In genomic region chr13:3610795-3611438, GRCm38 (mm10) we compare ENCODE assay signal across 1 mouse cellular context.
TF ChIP-seq lines count a peak whose summit lies in the region.

Gene Fam208b (minus strand): TSS chr13:3611108.

TF ChIP-seq in CH12.LX, 34 proteins besides CTCF, POLR2A, EP300 and RAD21 (continued from another document):
- TF ChIP-seq GABPA (IDR thresholded peaks at IDR 0.05; ENCODE audit: insufficient replicate concordance, low read depth, low read length), result no peak
- peak; percentile 96 for TF ChIP-seq MAX (IDR thresholded peaks at IDR 0.05; ENCODE audit: low read length)
- no peak for TF ChIP-seq ZC3H11A (IDR thresholded peaks at IDR 0.05; ENCODE audit: low read depth, low read length)
- TF ChIP-seq RCOR1 (conservative IDR thresholded peaks at IDR 0.05; ENCODE audit: low read depth, low read length), result 0 out of 2 replicates have a peak, but pooled peaks have one; percentile 56
- no peak for TF ChIP-seq USF2 (conservative IDR thresholded peaks at IDR 0.05; ENCODE audit: low read depth, low read length)
- no peak for TF ChIP-seq MAZ (IDR thresholded peaks at IDR 0.05; ENCODE audit: low read depth, low read length)
- TF ChIP-seq ZNF384 (IDR thresholded peaks at IDR 0.05; ENCODE audit: low read depth, low read length), result no peak
- no peak for TF ChIP-seq JUND (conservative IDR thresholded peaks at IDR 0.05; ENCODE audit: low read depth, low read length)
- peak; percentile 73; the same call in 1 of the 2 replicates for TF ChIP-seq MEF2A (IDR thresholded peaks at IDR 0.05; ENCODE audit: borderline replicate concordance, low read depth, low read length)
- TF ChIP-seq UBTF (IDR thresholded peaks at IDR 0.05; ENCODE audit: low read depth, low read length), result peak; percentile 61; the same call in 1 of the 2 replicates
- TF ChIP-seq NELFE (IDR thresholded peaks at IDR 0.05; ENCODE audit: low read depth, low read length), result peak; percentile 89
